Mouse (Mus musculus): ENCODE results near the gene Mlana. TPM values are rescaled to one million over a fixed set of nuclear protein-coding genes. Genes with fewer than 3 reads are reported as not detected.

The Mlana gene
- polyA plus RNA-seq, 1 experiment = not detected

DNA sequence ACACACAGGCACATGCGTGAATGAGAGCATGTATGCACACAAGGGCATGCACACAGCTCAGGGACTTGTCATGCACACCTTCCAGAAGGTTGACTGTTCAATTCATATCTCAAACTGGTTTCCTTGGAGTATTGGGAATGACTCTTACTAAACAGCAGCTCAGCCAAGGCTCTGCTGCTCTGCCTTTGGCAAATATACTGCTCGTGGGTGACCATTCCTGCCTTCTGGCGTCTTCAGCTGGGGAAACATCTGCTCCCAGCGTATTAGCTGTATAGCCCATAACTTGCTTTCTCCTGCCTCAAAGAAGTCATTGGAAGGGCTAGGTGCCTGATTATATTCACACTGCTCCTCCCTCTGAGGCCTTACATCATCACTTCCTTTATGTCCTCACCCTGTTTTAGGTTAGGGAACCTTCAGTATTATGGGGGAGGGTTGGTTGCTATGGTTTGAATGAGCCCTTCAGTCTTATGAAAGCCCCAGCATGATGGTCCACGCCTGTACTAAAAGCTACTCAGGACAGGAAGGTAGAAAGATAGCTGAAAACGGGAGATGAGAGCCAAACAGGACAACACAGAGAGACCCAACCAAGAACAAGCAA lies 19.3 kb upstream of the Mlana start:
- H3K4me3 ChIP-seq (replicated peaks; ENCODE audit: insufficient read depth, low read depth, low read length) = no peak overlapping the region
- no peaks in the 10 kb centered on the region for H3K4me1 ChIP-seq (ENCODE audit: control insufficient read depth, insufficient read depth, low read length)
- H3K27ac ChIP-seq (ENCODE audit: insufficient read depth, low read length) = no peak overlapping the region
- no peaks in the 10 kb centered on the region for H3K27me3 ChIP-seq (ENCODE audit: control insufficient read depth, insufficient read depth, low read length)
- WGBS = 64% methylated on average over 6 of the region's 6 CpGs
- TF ChIP-seq CTCF (IDR thresholded peaks at IDR 0.05; ENCODE audit: borderline replicate concordance, insufficient read depth, low read depth, low read length) (no peak), POLR2A (IDR thresholded peaks at IDR 0.05; ENCODE audit: borderline replicate concordance, insufficient read depth, low read length) (no peak)
- no peak for DNase-seq

GRCm38 (mm10) chr19:29680182-29681152 lies 17.2 kb upstream of the Mlana start:
- DNase-seq = no peak
- H3K4me1 ChIP-seq (ENCODE audit: control insufficient read depth, insufficient read depth, low read length) = no peaks in the 10 kb centered on the region
- no peak overlapping the region for H3K4me3 ChIP-seq (replicated peaks; ENCODE audit: insufficient read depth, low read depth, low read length)
- no peak for TF ChIP-seq POLR2A (IDR thresholded peaks at IDR 0.05; ENCODE audit: borderline replicate concordance, insufficient read depth, low read length)
- WGBS = 91% methylated on average over 13 of the region's 13 CpGs
- no peak overlapping the region for H3K27ac ChIP-seq (ENCODE audit: insufficient read depth, low read length)
- no peaks in the 10 kb centered on the region for H3K27me3 ChIP-seq (ENCODE audit: control insufficient read depth, insufficient read depth, low read length)

GRCm38 (mm10) chr19:29683844-29684540 lies 13.6 kb upstream of the Mlana start:
- H3K27ac ChIP-seq (ENCODE audit: insufficient read depth, low read length) = no peak overlapping the region
- H3K4me1 ChIP-seq (ENCODE audit: control insufficient read depth, insufficient read depth, low read length) = no peaks in the 10 kb centered on the region
- TF ChIP-seq CTCF (IDR thresholded peaks at IDR 0.05; ENCODE audit: borderline replicate concordance, insufficient read depth, low read depth, low read length) (peak; percentile 90), POLR2A (IDR thresholded peaks at IDR 0.05; ENCODE audit: borderline replicate concordance, insufficient read depth, low read length) (no peak)
- peak overlapping the region; percentile 26 for H3K4me3 ChIP-seq (replicated peaks; ENCODE audit: insufficient read depth, low read depth, low read length)
- WGBS = 48% methylated on average over 16 of the region's 16 CpGs
- peak; percentile 72 to 82 for DNase-seq
- no peaks in the 10 kb centered on the region for H3K27me3 ChIP-seq (ENCODE audit: control insufficient read depth, insufficient read depth, low read length)

GRCm38 (mm10) chr19:29695071-29695470 lies 2.6 kb upstream of the Mlana start:
- TF ChIP-seq POLR2A (IDR thresholded peaks at IDR 0.05; ENCODE audit: borderline replicate concordance, insufficient read depth, low read length) (no peak), CTCF (IDR thresholded peaks at IDR 0.05; ENCODE audit: borderline replicate concordance, insufficient read depth, low read depth, low read length) (no peak)
- 84% methylated on average over 10 of the region's 10 CpGs for WGBS
- Histone ChIP-seq H3K4me3 (replicated peaks; ENCODE audit: insufficient read depth, low read depth, low read length) (no peak overlapping the region), H3K27me3 (ENCODE audit: control insufficient read depth, insufficient read depth, low read length) (no peaks in the 10 kb centered on the region), H3K27ac (ENCODE audit: insufficient read depth, low read length) (no peak overlapping the region), H3K4me1 (ENCODE audit: control insufficient read depth, insufficient read depth, low read length) (no peaks in the 10 kb centered on the region)
- DNase-seq = no peak

GRCm38 (mm10) chr19:29696309-29696708 lies 1.3 kb upstream of the Mlana start:
- Histone ChIP-seq H3K27me3 (ENCODE audit: control insufficient read depth, insufficient read depth, low read length) (no peaks in the 10 kb centered on the region), H3K27ac (ENCODE audit: insufficient read depth, low read length) (no peak overlapping the region), H3K4me3 (replicated peaks; ENCODE audit: insufficient read depth, low read depth, low read length) (no peak overlapping the region), H3K4me1 (ENCODE audit: control insufficient read depth, insufficient read depth, low read length) (no peaks in the 10 kb centered on the region)
- DNase-seq = no peak
- no peak for TF ChIP-seq CTCF (IDR thresholded peaks at IDR 0.05; ENCODE audit: borderline replicate concordance, insufficient read depth, low read depth, low read length)
- no peak for TF ChIP-seq POLR2A (IDR thresholded peaks at IDR 0.05; ENCODE audit: borderline replicate concordance, insufficient read depth, low read length)
- WGBS = 92% methylated on average over 4 of the region's 4 CpGs

DNA sequence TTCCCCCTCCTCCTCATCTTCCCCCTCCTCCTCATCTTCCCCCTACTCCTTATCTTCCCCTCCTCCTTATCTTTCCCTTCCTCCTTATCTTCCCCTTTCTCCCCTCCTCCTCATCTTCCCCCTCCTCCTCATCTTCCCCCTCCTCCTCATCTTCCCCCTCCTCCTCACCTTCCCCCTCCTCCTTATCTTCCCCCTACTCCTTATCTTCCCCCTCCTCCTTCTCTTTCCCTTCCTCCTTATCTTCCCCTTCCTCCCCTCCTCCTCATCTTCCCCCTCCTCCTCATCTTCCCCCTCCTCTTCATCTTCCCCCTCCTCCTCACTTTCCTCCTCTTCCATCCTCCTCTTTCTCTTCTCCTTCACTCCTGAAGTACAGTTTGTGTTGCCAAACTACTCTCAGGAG lies 784 bp upstream of the Mlana start:
- no peaks in the 10 kb centered on the region for H3K27me3 ChIP-seq (ENCODE audit: control insufficient read depth, insufficient read depth, low read length)
- H3K4me1 ChIP-seq (ENCODE audit: control insufficient read depth, insufficient read depth, low read length) = no peaks in the 10 kb centered on the region
- no peak overlapping the region for H3K27ac ChIP-seq (ENCODE audit: insufficient read depth, low read length)
- H3K4me3 ChIP-seq (replicated peaks; ENCODE audit: insufficient read depth, low read depth, low read length) = no peak overlapping the region
- no peak for DNase-seq
- no peak for TF ChIP-seq CTCF (IDR thresholded peaks at IDR 0.05; ENCODE audit: borderline replicate concordance, insufficient read depth, low read depth, low read length)
- TF ChIP-seq POLR2A (IDR thresholded peaks at IDR 0.05; ENCODE audit: borderline replicate concordance, insufficient read depth, low read length) = no peak

- no peaks in the 10 kb centered on the region for H3K27me3 ChIP-seq (ENCODE audit: control insufficient read depth, insufficient read depth, low read length)
- H3K4me3 ChIP-seq (replicated peaks; ENCODE audit: insufficient read depth, low read depth, low read length) = no peak overlapping the region
- no peak overlapping the region for H3K27ac ChIP-seq (ENCODE audit: insufficient read depth, low read length)
- WGBS = 56% methylated on average over 4 of the region's 4 CpGs
- no peak for TF ChIP-seq CTCF (IDR thresholded peaks at IDR 0.05; ENCODE audit: borderline replicate concordance, insufficient read depth, low read depth, low read length)
- DNase-seq = no peak
- no peaks in the 10 kb centered on the region for H3K4me1 ChIP-seq (ENCODE audit: control insufficient read depth, insufficient read depth, low read length)
Observed at GRCm38 (mm10) chr19:29701707-29702106, 4.1 kb downstream of the Mlana start.

Data from cerebellum, adult 2 months (tissue).